Mouse (Mus musculus) layer of hippocampus, postnatal 25 days (tissue): ENCODE results near the gene Zbtb43. TPM values are rescaled to one million over a fixed set of nuclear protein-coding genes. Genes with fewer than 3 reads are reported as not detected.
A peak's percentile ranks its signal among the peaks of the same experiment; 100 is the strongest.

Experiments
- DNase-seq, 2 experiments: peaks; one replicate each; pipeline ENCODE4 v3.0.0; 2022; ENCODE audit warnings: mixed read lengths in 2 of 2, low spot score in 1 of 2; ENCODE audit errors: extremely low spot score in 1 of 2
- total RNA-seq, 2 experiments: library from RNA; stranded (reverse); gene quantifications; 2 replicates each; pipeline ENCODE4 v1.2.3; 2021

The Zbtb43 gene
- total RNA-seq, 2 experiments from 2014 or later: 28.0 to 28.6 TPM

DNA sequence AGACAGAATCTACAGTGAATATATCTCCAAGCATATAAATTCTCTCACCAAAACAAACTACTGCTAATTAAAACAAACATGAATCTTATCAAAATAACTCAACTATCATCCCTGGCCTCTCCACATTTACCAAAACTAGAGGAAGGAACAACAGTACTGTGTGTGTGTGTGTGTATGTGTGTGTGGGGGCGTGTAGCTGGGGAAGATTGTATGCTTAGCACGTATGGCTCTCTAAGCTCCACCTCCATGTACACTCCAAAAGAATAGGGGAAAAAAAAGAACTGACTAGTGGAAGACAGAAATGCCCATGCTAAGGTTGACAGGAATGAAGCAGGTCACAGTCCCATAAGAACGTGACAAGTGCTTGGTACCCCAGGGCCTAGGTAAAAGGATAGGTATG lies 13.0 kb downstream of the Zbtb43 start:
- DNase-seq: no peak

DNA sequence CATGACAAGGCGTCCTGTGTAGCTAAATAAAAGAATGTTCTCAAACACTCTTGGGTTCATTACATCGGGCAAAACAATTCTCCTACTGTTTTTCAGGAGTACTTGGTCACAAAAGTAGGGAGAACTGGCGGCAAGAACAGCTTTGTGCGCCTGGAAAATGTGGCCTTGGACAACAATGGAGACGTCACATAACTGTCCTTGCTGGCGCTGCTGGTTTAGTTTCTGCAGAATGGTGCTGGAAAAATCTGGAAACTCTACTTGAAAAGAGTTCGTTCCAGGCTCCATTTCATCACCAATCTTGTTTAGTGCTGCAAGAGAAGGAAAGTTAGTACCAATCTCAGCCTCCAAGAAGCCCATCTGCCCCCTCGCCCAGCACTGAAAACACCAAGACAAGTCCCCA lies 13.5 kb downstream of the Zbtb43 start:
- DNase-seq: no peak

DNA sequence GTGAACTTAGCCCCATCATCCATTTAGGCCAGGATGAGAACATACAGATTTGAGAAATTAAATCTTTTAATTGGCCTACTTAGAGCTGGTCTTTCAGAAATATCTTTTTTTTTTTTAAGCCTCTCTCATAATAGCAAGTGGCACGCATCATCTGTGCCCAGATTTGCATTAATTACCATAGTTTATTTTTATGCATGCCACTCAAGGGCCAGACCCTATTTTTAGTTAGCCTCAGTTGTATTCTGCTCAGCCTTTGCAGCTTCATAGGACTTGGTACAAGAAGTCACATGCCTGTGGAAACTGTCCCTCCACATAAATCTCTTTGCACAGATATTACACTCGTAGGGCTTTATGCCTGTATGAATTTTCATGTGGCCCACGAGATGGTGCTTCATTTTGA lies 14.9 kb downstream of the Zbtb43 start:
- no peak for DNase-seq

DNA sequence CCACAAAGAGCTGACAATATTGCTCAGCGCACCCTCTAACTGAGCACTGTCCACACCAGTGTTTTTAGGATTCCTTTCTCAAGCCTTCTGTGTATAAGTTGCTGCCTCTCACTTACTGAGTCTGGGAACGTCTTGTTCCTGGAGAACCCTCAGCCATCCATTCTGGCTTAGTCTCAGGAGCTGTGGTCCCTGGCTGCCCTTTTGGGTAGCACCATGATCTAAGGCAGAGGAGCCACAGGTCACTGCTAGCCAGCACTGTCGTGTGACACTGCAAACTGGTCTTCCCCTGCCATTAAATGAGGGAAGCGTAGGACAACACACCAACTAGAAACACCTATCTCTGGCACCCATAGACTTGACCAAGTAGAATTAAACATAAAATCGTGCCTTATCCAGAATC lies 15.6 kb downstream of the Zbtb43 start:
- DNase-seq: no peak

DNA sequence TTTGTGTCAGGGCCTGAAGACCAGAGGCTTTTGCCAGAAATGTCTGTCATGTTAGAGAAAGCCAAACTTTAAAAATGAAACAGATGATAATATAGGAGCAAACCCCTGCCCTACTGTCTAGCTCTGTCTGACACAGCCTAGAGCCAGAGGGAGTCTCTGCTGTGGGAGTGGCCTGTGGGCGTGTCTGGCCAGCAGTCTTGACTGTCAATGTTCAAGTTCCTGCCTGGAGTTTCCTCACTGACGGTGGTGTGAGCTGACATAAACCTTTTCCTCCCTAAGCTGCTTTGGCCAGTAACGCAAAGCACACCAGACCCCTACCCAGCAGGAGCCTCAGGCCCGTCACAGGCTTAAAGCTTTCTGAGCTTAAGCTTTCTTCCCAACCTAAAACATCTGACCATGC lies 16.2 kb downstream of the Zbtb43 start:
- no peak for DNase-seq

DNA sequence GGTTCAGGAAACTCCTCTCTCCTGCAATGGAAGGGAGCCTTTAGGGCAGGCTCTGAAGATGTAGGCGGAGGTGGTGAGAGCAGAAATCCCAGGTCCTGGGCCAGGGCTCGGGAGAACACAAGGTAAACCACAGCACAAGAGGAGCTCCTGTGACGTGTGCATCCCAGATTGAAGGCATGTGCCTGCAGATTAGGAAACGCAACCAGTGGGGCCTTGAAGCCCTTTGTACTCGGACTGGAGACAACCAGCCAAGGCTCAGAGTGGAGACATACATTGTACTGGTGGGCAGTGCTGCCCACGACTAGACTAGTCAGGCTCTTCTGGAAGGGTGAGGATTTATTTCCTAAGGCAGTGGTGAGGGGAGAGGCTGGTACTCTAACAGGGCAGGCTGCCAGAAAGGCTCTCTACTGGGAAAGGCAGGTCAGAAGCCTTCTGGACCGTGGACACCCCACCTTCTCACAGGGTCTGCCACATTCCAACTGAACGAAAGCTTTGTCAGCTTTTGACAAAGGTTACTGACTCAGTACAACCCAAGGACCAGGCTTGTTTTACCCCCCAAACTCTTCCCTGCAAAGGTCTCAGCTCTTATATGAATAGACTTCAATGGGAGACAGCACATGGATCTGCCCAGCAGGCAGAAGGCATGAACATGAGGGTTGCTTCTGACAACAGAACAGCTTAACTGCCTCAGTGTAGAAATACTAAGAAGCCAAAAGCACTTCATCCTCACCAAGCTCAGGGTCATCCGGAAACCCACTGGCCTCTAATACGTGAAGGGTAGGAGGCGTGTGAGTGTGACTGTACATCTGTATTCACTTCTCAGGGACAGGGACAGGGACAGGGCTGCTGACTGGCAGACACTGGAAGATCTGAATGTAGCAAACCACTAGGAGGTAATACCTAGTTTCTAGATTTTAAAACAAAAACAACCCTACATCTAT lies 17.1 kb downstream of the Zbtb43 start:
- no peak for DNase-seq

DNA sequence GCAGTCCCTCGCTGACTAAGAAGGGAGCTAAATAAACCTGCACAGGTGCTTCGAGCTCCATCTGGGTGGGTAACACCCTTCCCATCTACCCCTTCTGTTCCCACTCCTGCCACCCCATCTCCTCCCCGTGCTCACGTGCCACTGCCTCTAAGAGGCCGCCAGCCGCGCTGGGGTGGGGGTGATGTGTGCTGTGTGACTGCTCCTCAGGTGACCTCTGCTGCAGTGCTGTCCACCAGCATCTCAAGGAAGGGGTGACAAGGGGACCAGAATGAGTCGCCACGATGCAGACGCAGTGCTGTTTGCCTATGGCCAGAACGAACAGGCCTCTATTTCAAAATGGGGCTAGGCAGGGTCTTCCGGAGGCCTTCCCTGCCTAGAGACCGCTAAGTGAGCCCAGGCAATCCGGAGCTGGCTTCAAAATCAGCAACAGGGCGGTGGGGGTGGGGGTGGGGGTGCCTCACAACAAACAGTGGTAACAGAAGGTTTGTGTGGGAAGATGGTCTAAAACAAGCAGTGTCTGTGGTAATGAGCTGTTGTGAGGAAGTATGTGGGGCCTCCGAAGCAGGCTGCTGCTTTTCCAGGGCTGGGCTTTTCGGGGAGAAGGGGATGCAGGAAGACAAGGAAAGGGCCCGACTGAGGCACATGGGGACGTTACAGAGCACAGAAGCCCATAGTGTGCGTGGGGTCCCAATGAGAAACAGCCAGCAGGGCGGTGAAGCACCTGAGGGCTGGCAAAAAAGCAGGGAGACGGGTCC lies 19.1 kb downstream of the Zbtb43 start:
- no peak for DNase-seq

DNA sequence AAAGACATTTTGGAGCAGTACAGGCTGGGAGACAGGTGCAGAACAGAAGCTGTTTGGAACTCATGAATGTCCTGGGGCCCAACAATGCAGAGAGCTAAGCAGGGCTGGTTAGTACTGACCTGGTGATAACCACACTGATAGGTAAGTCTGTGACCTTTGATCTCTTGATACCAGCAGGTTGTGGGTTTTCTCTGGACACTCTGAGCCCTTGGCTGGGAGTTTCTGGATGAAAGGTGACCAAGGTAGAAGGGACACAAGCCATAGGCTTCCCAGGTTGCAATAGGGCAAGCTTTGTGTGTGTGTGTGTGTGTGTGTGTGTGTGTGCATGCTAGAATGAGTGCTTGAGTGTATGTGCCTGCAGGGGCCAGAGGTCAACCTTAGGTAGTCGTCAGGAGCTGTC lies 21.6 kb downstream of the Zbtb43 start:
- no peak for DNase-seq

DNA sequence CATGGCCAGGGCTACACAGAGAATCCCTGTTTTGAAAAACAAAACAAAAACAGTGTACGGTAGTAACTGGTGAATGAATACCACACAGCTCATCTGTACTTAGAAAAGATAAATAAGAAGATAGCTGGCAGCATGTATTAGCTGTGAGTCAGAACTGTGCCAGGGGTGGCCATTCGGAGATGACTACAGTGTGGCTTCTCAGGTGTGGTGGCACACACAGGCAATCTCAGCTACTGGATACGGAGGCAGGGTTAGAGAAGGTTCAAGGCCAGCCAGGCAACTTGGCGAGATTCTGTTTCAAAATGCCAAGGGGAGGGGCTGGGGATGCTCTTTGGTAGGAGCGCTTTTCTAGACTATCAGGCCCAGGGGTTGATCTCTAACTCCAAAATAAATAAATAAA lies 22.6 kb downstream of the Zbtb43 start:
- no peak for DNase-seq

DNA sequence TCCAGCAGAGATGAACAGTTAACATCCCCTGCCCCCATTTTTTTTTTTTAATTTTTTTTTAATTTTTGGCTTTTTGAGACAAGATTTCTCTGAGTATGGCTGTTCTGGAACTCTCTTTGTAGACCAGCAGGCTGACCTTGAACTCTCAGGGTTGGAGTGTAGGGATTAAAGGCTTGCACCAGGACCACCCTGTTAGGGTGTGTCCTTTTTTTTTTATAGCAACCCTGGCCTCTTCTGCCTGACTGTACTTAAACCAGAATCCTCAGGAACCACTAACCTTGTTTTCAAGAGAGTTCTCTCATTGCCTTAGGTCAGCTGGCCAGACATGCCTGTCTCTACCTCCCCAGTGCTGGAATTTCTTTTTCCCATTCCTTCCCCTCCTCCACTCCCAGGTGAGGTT lies 23.5 kb downstream of the Zbtb43 start:
- no peak for DNase-seq

DNA sequence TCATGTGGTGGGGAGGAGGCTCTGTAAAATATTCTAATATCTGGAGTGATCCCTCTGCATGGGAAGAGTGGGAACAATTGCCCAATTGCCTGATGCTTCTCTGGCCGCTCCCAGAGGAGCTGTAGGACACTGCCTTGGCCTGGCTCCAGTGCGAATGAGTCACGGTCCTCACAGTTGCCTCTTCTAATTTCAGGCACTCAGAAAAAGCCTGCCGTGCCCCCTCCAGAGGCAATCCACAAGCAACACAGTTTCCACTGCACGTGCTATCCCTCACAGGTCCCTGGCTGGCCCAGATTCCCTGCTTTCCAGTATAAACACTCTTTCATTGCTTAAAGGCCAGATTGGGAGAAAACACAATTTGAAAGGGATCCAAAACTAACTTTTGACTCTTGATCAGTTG lies 24.0 kb downstream of the Zbtb43 start:
- peak in 1 of 2 experiments; percentile 60 for DNase-seq

DNA sequence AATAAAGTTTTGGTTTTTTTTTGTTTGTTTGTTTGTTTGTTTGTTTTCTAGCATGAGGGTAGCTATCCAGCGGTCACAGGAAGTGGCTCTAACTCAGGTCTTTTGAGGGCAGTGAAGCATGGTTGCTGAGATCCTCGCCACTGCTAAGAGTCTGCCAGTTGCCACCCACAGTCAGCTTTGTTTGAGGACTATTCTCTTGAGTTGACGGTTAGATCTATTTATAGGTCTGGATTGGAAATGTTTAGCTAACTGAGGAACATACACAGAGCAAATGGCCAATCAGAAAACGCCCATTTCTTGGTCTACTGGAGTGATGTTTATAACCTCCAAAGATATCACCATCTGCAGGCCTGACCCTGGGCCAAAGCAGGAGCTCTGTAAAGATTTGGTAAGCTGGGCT lies 25.7 kb downstream of the Zbtb43 start:
- no peak for DNase-seq

DNA sequence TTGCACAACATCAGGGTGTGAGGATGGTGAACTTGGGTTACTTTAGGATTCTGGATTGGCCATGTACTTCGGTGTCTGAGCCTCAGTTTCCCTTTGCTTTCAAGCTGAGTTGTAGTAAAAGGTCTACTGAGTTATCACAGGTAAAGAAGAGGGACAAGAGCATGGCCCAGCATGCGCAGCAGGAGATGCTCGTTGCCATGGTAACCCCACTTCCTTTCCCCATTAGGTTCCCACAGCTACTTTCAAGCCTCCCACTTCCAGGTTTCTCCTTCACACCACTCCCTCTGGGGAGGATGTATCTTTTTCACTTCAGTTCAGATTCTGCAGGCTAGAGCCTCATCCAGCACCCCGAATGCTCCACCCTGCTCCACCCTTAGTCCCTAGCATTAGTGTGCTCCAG lies 27.5 kb downstream of the Zbtb43 start:
- DNase-seq: no peak

DNA sequence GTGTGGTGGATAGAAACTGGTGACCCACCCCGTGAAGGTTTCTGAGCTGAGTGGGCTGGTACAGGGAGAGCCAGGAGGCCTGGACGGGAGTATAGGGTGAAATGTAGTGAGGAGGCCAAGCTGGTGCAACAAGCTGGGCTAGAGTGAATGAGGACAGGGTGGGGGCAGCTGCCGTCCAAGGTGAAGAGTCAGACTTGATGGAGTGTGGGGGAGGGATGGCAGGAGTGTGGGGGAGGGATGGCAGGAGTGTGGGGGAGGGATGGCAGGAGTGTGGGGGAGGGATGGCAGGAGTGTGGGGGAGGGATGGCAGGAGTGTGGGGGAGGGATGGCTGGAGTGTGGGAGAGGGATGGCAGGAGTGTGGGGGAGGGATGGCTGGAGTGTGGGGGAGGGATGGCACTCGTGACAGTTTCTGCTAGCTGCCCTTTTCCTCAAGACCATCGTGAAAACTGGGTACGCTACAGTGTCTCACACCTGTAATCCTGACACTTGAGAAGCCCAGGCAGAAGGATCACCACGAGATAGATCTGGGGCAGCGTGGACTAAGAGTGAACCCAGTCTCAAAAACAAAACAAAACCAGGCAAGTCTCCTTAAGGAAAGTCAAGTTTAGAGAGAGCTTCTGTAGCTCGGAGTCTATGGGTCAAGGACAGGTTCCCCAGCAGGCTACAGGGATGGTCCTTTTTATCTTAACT lies 28.2 kb downstream of the Zbtb43 start:
- DNase-seq: no peak

DNA sequence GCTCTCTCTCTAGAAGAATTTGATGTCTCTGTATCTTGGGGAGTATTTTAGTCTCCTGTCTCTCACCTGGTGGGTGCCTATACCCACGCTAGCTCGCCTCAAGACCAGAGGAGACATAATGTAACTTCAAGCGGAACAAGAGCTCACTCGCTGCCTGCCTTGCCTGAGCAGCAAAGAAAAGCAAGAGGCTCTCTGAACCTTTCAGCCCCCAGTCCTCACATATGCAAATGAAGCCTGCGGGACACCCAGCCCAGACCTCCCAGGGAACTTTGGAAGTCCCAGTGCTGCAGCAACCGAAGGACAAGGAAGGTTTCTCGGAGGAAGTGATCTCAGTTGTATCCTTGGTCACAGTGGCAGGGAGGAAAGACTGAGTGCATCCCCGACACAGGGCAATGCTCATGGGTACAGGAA lies 28.9 kb downstream of the Zbtb43 start:
- DNase-seq: no peak

DNA sequence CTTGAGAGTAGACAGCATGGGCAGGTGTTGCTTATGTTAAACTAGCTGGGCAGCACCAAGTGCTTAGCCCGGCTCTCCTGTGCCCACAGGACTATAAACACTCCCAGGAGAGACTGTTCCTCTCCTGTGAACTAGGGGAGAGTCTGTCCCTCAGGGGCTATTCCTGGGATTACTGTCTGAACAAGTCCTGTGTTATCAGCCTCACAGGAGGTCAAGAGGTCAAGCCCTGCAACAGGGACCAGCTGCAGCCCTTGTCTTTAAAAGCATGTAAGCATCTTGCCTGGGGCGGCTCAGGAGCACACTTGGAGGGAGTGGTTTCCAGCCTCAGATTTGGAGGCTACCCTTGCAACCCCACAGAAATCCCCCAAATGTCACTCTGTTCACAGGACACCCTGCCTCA lies 30.0 kb downstream of the Zbtb43 start:
- DNase-seq: no peak

DNA sequence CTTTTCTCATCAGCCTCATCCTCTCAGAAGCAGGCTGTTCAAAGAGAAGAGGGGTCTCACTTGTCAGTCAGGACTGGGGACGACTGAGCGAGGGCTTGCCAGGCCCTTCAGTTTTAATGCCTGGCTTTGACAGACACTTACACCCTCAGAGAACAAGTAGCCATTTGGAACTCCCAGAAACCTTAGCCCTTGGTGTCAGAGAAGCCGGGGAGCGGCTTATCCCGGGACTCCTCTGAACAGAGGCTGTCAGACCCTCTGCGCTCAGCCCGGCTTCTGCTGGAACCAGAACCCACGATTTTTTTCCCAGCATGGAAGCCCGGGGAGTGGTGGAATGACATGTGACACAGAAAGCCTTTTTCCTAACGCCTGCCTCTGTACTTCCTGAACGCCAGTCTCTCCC lies 31.2 kb downstream of the Zbtb43 start:
- no peak for DNase-seq

DNA sequence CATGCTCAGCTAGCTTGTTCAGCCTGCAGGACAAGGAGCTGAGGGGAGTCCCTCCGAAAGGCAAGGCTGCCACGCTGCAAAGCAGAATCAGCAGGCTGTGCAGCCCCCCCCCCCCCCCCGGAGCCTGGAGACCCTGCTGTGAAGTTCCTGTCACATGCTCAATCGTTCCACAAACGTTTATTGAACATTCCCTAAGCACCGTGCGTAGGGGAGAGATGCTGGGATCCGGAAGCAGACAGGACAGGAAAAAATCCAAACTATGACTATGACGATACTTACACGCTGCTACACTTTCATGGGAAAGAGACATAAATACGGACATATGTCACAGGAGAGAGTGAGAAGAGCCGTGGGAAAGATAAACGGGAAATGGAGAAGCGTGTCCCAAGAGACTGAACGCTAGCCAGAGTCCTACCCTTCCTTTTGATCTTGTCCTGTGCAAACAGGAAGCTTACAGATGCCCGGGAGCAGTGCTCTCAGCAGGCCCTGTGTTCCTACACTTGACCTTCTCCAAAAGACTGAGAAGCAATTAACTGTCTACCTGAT lies 32.3 kb downstream of the Zbtb43 start:
- no peak for DNase-seq

DNA sequence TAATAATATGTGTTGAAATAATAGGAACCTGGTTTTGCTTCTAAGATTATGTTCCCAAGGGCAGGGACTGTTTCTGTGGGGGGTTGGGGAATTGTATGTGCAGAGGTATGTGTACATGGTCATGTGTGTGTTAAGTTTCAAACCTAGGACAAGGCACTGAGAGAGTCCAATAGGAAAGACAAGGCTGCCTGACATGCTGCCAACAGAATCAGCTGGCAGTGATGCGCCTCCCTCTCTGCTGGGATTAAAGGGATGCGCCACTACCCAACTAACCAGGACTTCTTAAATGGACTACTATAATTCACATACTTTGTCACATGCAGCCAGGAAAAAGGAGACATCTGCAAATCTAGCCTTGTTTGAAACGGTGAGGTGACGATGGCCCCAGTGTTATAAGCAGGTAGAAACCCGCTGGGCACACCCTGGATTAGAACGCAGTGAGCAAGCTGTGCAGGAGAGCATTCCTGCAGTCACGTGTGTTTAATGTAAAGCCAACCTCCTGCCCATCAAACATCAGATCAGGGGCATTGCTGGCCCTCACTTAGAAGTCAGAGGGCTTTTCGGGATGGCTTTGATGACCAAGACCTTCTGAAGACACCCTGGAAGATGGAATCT lies 33.2 kb downstream of the Zbtb43 start:
- no peak for DNase-seq

DNA sequence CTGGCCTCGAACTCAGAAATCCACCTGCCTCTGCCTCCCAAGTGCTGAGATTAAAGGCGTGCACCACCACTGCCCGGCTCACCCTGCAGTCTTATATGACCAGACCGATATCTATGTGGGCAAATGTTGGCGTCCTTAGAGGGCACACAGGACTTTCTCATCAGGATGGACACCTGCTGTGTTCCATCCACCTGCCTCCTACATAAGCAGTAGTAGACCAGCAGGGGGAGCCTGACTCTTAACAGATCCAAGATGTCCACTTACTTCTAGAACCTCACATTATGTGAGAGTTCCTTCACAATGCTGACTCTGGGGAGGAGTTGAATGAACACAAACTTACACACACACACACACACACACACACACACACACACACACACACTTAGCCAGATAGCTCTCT lies 35.5 kb downstream of the Zbtb43 start:
- DNase-seq: peak in 1 of 2 experiments; percentile 46
